Mouse (Mus musculus) olfactory bulb, adult 2 months (tissue): ENCODE measurements around the gene Hook2.
A peak's percentile ranks its signal among the peaks of the same experiment; 100 is the strongest.

ENCODE experiments used
- CTCF ChIP-seq: fragments of 200-500 bp; IDR thresholded peaks from 2 replicates; pipeline ENCODE4 v1.5.1; 2012; ENCODE audit warnings: low read depth, mild to moderate bottlenecking, low read length, moderate library complexity; ENCODE audit not compliant: insufficient read depth
- POLR2A ChIP-seq: fragments of 200-500 bp; IDR thresholded peaks from 2 replicates; pipeline ENCODE4 v1.6.1; 2012; ENCODE audit warnings: mild to moderate bottlenecking, low read depth, low read length, moderate library complexity; ENCODE audit not compliant: insufficient read depth

DNA sequence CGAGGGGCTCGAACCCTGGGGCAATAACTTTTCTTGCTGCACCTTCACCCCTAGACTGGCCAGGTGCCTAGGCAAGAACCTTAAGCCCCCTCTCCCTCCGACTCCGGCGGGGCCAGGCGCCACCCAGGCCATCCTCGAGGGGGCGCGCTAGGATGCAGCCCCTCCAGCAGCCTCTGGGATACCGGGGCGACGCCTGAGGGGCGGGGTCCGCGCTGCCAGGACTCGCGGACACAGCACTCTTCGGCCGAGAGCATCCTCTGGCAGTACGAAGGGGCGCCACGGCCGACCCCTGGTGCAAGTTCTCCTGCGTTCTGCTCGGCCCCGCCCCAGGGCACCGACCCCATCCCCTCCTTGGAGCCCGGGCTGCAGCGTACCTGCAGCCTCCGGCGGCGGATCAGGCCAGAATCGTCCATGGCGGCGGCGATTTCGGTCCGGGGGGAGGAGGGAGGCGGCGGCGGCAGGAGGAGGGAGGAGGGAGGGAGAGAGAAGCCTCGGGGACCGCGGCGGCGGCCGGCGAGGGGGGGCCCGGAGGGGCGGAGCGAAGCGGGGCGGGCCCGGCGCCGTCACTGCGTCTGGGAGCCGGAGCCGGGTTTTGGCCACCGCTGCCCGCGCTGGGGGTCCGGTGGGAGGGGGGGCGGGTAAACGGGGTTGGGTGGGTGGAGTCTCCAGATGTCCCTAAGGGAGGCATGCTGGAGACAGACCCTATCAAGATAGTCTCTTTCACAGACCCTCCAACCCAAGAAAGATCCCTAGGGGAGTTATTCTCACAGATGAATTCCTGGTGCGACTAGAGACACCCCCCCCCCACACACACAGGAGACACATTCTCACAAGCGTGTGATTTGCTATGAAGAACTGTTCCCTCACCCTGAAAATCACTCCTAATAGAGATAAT, 44.5 kb upstream of the Hook2 start:
- TF ChIP-seq POLR2A (no peak), CTCF (0 out of 2 replicates have a peak, but pooled peaks have one; percentile 55)
